Mouse (Mus musculus) midbrain, embryonic 15.5 days (tissue): ENCODE measurements around the gene Slc35b2. TPM values are rescaled to one million over a fixed set of nuclear protein-coding genes. Genes with fewer than 3 reads are reported as not detected.

ENCODE experiments used
- ATAC-seq: fragments of 200-750 bp; cut with Nextera tagmentation; replicated peaks from 2 replicates; pipeline ENCODE4 v1.8.0; 2017; ENCODE audit warnings: moderate TSS enrichment
- H3K27ac ChIP-seq: fragments of 300-500 bp; sonication (generic); 2 replicates; pipeline ENCODE4 v1.5.1; 2015; ENCODE audit warnings: mild to moderate bottlenecking, inconsistent platforms
- H3K27me3 ChIP-seq: fragments of 300-500 bp; sonication (generic); replicated peaks from 2 replicates; pipeline ENCODE4 v1.6.1; 2015; ENCODE audit warnings: inconsistent platforms
- H3K36me3 ChIP-seq: fragments of 300-500 bp; sonication (generic); replicated peaks from 2 replicates; pipeline ENCODE4 v1.6.1; 2015; ENCODE audit warnings: inconsistent platforms
- H3K4me1 ChIP-seq: fragments of 300-500 bp; sonication (generic); 2 replicates; pipeline ENCODE4 v1.6.1; 2015; ENCODE audit warnings: inconsistent platforms
- H3K4me2 ChIP-seq: fragments of 300-500 bp; sonication (generic); 2 replicates; pipeline ENCODE4 v1.6.1; 2015; ENCODE audit warnings: inconsistent platforms, mild to moderate bottlenecking, moderate library complexity
- H3K4me3 ChIP-seq: fragments of 300-500 bp; sonication (generic); 2 replicates; pipeline ENCODE4 v1.5.1; 2015; ENCODE audit warnings: mild to moderate bottlenecking, inconsistent platforms
- H3K9ac ChIP-seq: fragments of 300-500 bp; sonication (generic); 2 replicates; pipeline ENCODE4 v1.6.1; 2015; ENCODE audit warnings: mild to moderate bottlenecking, inconsistent platforms
- H3K9me3 ChIP-seq: fragments of 300-500 bp; sonication (generic); 2 replicates; pipeline ENCODE4 v1.6.1; 2016; ENCODE audit warnings: inconsistent platforms
- WGBS: fragments of 180-500 bp; shearing (Covaris S2); methylation state at CpG from one replicate; pipeline ENCODE4 v1.1.7; 2015; ENCODE audit warnings: mixed read lengths; 5-methylcytosine and 5-hydroxymethylcytosine counted together
- polyA plus RNA-seq: library from polyadenylated mRNA; unstranded; fragments of >200 nt; fragmentation: Nextera tagmentation; extraction: Ambion mirVana; gene quantifications from 2 replicates; pipeline ENCODE4 v1.2.1, GENCODE M21; 2015

Slc35b2 gene
- polyA plus RNA-seq, 1 experiment from 2014 or later = 85.5 TPM

- no peaks in the 10 kb centered on the region for H3K9me3 ChIP-seq
- no peaks in the 10 kb centered on the region for H3K36me3 ChIP-seq
- H3K4me1 ChIP-seq = peaks cover 20% of the 10 kb centered on the region
- WGBS = 78% methylated on average over 3 of the region's 3 CpGs
- no peak overlapping the region for H3K27ac ChIP-seq
- peaks cover 5% of the 10 kb centered on the region; the same call in 1 of the 2 replicates for H3K27me3 ChIP-seq
- peak overlapping the region; percentile 94 for H3K4me2 ChIP-seq
- ATAC-seq = no peak
- H3K9ac ChIP-seq = no peak overlapping the region
- H3K4me3 ChIP-seq = peak overlapping the region; percentile 53; the same call in 1 of the 2 replicates
Measured at GRCm38 (mm10) chr17:45556514-45557245, 7.0 kb upstream of the Slc35b2 start.

- peaks cover 16% of the 10 kb centered on the region for H3K4me1 ChIP-seq
- H3K27ac ChIP-seq = no peak overlapping the region
- H3K4me3 ChIP-seq = no peak overlapping the region
- H3K9me3 ChIP-seq = no peaks in the 10 kb centered on the region
- H3K9ac ChIP-seq = no peak overlapping the region
- H3K36me3 ChIP-seq = no peaks in the 10 kb centered on the region
- peaks cover 5% of the 10 kb centered on the region; the same call in 1 of the 2 replicates for H3K27me3 ChIP-seq
- H3K4me2 ChIP-seq = no peak overlapping the region
- ATAC-seq = no peak
- 70% methylated on average over 7 of the region's 7 CpGs for WGBS
Measured at GRCm38 (mm10) chr17:45557246-45557824, 6.3 kb upstream of the Slc35b2 start.

- no peaks in the 10 kb centered on the region for H3K36me3 ChIP-seq
- peaks cover 16% of the 10 kb centered on the region for H3K4me1 ChIP-seq
- no peak overlapping the region for H3K27ac ChIP-seq
- peaks cover 5% of the 10 kb centered on the region; the same call in 1 of the 2 replicates for H3K27me3 ChIP-seq
- WGBS = 71% methylated on average over 16 of the region's 16 CpGs
- H3K9ac ChIP-seq = no peak overlapping the region
- no peaks in the 10 kb centered on the region for H3K9me3 ChIP-seq
- H3K4me3 ChIP-seq = no peak overlapping the region
- H3K4me2 ChIP-seq = no peak overlapping the region
- ATAC-seq = no peak
Measured at GRCm38 (mm10) chr17:45557998-45558862, 5.4 kb upstream of the Slc35b2 start.

DNA sequence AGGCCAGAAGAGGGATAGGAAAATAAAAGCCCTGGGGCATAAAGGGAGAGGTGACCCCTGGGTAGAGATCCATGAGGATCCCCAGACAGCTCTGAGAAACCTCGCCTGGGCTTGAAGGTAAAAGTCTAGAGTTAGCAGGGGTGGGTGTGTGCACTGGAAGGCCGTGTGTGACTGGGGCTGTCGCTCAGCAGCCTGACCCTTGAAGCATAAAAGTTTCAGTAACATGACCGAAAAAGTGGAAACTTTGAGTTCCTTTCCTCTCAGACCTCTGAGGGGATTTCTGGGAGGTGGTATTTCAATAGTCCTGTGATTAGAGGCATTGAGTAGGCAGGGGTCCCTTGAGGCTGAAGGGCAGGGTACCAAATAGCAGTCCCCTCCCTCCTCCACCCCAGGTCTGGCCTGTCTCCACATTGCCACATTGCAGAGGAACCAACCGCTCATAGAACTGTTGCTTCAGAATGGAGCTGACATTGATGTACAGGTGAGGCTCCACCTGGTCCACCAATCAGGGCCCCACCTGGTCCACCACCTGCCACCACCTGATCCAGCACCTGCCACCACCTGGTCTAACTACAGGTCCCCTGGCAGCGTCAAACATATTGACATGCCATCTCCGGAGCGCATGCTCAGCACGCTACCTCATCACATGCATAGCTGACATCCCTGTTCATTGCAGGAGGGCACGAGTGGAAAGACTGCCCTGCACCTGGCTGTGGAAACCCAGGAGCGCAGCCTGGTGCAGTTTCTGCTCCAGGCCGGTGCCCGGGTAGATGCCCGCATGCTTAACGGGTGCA, 3.7 kb upstream of the Slc35b2 start:
- no peak for ATAC-seq
- H3K27me3 ChIP-seq = peaks cover 3% of the 10 kb centered on the region; the same call in 1 of the 2 replicates
- H3K4me2 ChIP-seq = no peak overlapping the region
- no peak overlapping the region for H3K4me3 ChIP-seq
- no peak overlapping the region for H3K9ac ChIP-seq
- H3K36me3 ChIP-seq = no peaks in the 10 kb centered on the region
- H3K27ac ChIP-seq = no peak overlapping the region
- peaks cover 23% of the 10 kb centered on the region for H3K4me1 ChIP-seq
- no peaks in the 10 kb centered on the region for H3K9me3 ChIP-seq
- WGBS = 86% methylated on average over 15 of the region's 15 CpGs

DNA sequence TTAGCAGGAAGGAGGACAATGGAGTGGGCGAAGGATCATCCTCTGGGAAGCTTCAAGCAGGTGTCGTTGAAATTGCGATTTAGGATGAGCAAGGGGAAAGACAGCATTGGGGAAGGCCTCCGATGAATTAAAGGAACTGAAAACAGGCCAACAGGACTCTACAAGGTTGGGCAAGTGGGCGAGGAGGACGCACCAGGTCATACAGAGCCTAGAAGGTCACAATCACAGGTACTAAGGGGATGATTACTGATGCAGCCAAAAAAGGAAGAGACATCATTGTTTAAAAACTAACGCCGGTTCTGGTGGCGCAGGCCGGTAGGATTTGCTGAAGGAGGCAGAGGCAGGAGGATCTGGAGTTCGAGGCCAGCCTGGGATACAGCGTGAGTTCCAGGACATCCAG, 458 bp upstream of the Slc35b2 start:
- peaks cover 27% of the 10 kb centered on the region for H3K4me1 ChIP-seq
- no peak overlapping the region for H3K9ac ChIP-seq
- H3K9me3 ChIP-seq = no peaks in the 10 kb centered on the region
- no peak overlapping the region for H3K27ac ChIP-seq
- H3K36me3 ChIP-seq = peaks cover 21% of the 10 kb centered on the region
- 0 out of 2 replicates have a peak overlapping the region, but pooled peaks have one; percentile 89 for H3K4me3 ChIP-seq
- WGBS = 79% methylated on average over 12 of the region's 12 CpGs
- peak overlapping the region; percentile 93 for H3K4me2 ChIP-seq
- no peaks in the 10 kb centered on the region for H3K27me3 ChIP-seq
- no peak for ATAC-seq

DNA sequence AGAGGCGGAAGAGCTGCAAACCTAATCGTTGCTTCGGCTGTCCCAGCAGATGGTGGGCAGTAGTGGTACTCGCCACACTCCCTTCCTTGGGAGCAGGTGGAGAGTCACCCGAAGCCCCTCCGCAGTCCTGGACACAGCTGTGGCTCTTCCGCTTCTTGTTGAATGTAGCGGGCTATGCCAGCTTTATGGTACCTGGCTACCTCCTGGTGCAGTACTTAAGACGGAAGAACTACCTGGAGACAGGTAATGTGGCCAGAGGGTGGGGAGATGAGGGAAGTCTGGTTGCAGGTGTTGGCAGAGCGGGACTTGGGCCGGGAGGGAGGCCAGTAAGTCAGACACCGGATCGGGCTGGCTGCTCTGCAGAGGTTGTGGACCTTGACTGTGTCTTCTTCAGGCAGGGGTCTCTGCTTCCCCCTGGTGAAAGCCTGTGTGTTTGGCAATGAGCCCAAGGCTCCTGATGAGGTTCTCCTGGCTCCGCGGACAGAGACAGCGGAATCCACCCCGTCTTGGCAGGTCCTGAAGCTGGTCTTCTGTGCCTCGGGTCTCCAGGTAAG, 934 bp downstream of the Slc35b2 start:
- no peaks in the 10 kb centered on the region for H3K9me3 ChIP-seq
- WGBS = 12% methylated on average over 18 of the region's 18 CpGs
- H3K4me3 ChIP-seq = peak overlapping the region; percentile 89
- H3K27me3 ChIP-seq = no peaks in the 10 kb centered on the region
- H3K27ac ChIP-seq = peak overlapping the region; percentile 87
- peaks cover 34% of the 10 kb centered on the region for H3K4me1 ChIP-seq
- ATAC-seq = peak; percentile 15
- H3K4me2 ChIP-seq = peak overlapping the region; percentile 93
- H3K36me3 ChIP-seq = peaks cover 35% of the 10 kb centered on the region
- H3K9ac ChIP-seq = peak overlapping the region; percentile 77

- H3K4me1 ChIP-seq = peaks cover 39% of the 10 kb centered on the region
- H3K9me3 ChIP-seq = no peaks in the 10 kb centered on the region
- H3K27me3 ChIP-seq = no peaks in the 10 kb centered on the region
- H3K36me3 ChIP-seq = peaks cover 40% of the 10 kb centered on the region
- WGBS = 95% methylated on average over 11 of the region's 11 CpGs
- H3K4me3 ChIP-seq = peak overlapping the region; percentile 89
- H3K9ac ChIP-seq = peak overlapping the region; percentile 77
- H3K27ac ChIP-seq = 0 out of 2 replicates have a peak overlapping the region, but pooled peaks have one; percentile 87
- H3K4me2 ChIP-seq = peak overlapping the region; percentile 93
- no peak for ATAC-seq
Measured at GRCm38 (mm10) chr17:45565103-45565502, 1.4 kb downstream of the Slc35b2 start.

GRCm38 (mm10) chr17:45566031-45566359, 2.3 kb downstream of the Slc35b2 start:
- no peak for ATAC-seq
- 94% methylated on average over 1 of the region's 1 CpGs for WGBS
- peaks cover 48% of the 10 kb centered on the region for H3K36me3 ChIP-seq

DNA sequence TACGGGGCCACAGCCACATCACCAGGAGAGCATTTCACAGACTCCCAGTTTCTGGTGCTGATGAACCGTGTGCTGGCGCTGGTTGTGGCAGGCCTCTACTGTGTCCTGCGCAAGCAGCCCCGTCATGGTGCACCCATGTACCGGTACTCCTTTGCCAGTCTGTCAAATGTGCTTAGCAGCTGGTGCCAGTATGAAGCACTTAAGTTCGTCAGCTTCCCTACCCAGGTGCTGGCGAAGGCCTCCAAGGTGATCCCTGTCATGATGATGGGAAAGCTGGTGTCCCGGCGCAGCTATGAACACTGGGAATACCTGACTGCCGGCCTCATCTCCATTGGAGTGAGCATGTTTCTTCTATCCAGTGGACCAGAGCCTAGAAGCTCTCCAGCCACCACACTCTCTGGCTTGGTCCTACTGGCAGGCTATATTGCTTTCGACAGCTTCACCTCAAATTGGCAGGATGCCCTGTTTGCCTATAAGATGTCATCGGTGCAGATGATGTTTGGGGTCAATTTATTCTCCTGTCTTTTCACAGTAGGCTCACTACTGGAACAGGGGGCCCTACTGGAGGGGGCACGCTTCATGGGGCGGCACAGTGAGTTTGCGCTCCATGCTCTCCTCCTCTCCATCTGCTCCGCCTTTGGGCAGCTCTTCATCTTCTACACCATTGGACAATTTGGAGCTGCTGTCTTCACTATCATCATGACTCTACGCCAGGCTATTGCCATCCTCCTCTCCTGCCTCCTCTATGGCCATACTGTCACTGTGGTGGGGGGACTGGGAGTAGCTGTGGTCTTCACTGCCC, 2.9 kb downstream of the Slc35b2 start:
- no peak for ATAC-seq
- WGBS = 70% methylated on average over 18 of the region's 18 CpGs
- H3K27ac ChIP-seq = no peak overlapping the region
- no peak overlapping the region for H3K9ac ChIP-seq
- H3K4me2 ChIP-seq = no peak overlapping the region
- H3K4me1 ChIP-seq = peaks cover 48% of the 10 kb centered on the region
- no peaks in the 10 kb centered on the region for H3K9me3 ChIP-seq
- H3K4me3 ChIP-seq = 0 out of 2 replicates have a peak overlapping the region, but pooled peaks have one; percentile 2
- H3K27me3 ChIP-seq = no peaks in the 10 kb centered on the region
- H3K36me3 ChIP-seq = peaks cover 53% of the 10 kb centered on the region

More at GRCm38 (mm10) chr17:45566031-45566359, 2.3 kb downstream of the Slc35b2 start:
- no peaks in the 10 kb centered on the region for H3K27me3 ChIP-seq
- no peak overlapping the region for H3K4me2 ChIP-seq
- H3K9ac ChIP-seq = no peak overlapping the region
- H3K27ac ChIP-seq = no peak overlapping the region
- H3K4me1 ChIP-seq = peaks cover 43% of the 10 kb centered on the region
- no peaks in the 10 kb centered on the region for H3K9me3 ChIP-seq
- 0 out of 2 replicates have a peak overlapping the region, but pooled peaks have one; percentile 2 for H3K4me3 ChIP-seq

GRCm38 (mm10) chr17:45567162-45567601, 3.5 kb downstream of the Slc35b2 start:
- peaks cover 55% of the 10 kb centered on the region for H3K36me3 ChIP-seq
- no peak overlapping the region for H3K9ac ChIP-seq
- H3K9me3 ChIP-seq = no peaks in the 10 kb centered on the region
- H3K4me1 ChIP-seq = peaks cover 54% of the 10 kb centered on the region
- WGBS = 37% methylated on average over 4 of the region's 4 CpGs
- no peaks in the 10 kb centered on the region for H3K27me3 ChIP-seq
- no peak overlapping the region for H3K4me3 ChIP-seq
- H3K4me2 ChIP-seq = no peak overlapping the region
- ATAC-seq = no peak
- H3K27ac ChIP-seq = no peak overlapping the region

DNA sequence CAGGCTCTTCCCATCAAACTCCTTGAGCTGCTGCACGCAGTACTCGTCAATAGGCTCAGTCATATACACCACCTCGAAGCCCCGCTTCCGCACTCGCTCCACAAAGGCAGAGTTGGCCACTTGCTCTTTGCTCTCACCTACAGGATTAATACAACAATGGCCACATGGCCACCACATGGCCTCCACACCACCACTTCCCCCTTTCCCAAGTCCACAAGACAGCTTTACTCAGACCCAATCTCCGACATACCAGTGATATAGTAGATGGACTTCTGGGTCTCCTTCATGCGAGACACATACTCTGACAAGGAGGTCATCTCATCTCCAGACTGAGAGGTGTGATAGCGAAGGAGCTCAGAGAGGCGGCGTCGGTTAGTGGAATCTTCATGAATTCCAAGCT, 5.3 kb downstream of the Slc35b2 start:
- Histone ChIP-seq H3K4me3 (no peak overlapping the region), H3K4me2 (no peak overlapping the region), H3K27me3 (no peaks in the 10 kb centered on the region), H3K9ac (no peak overlapping the region), H3K4me1 (peaks cover 54% of the 10 kb centered on the region), H3K36me3 (peaks cover 55% of the 10 kb centered on the region), H3K9me3 (no peaks in the 10 kb centered on the region), H3K27ac (no peak overlapping the region)
- 91% methylated on average over 12 of the region's 12 CpGs for WGBS
- ATAC-seq = no peak
